Mouse (Mus musculus) left cerebral cortex, adult 18-20 months (tissue): ENCODE measurements around the gene Dnajc11. TPM values are rescaled to one million over a fixed set of nuclear protein-coding genes. Genes with fewer than 3 reads are reported as not detected.

Source experiments
- DNase-seq, 2 experiments: peaks; one replicate each; pipeline ENCODE4 v3.0.0; 2021 to 2022; ENCODE audit warnings: low spot score in 2 of 2, mixed read lengths in 1 of 2
- total RNA-seq, 2 experiments: library from RNA; stranded (reverse); gene quantifications; 2 replicates each; pipeline ENCODE4 v1.2.3; 2021

The Dnajc11 gene
- total RNA-seq, 2 experiments from 2014 or later, result 58.6 to 61.5 TPM

DNA sequence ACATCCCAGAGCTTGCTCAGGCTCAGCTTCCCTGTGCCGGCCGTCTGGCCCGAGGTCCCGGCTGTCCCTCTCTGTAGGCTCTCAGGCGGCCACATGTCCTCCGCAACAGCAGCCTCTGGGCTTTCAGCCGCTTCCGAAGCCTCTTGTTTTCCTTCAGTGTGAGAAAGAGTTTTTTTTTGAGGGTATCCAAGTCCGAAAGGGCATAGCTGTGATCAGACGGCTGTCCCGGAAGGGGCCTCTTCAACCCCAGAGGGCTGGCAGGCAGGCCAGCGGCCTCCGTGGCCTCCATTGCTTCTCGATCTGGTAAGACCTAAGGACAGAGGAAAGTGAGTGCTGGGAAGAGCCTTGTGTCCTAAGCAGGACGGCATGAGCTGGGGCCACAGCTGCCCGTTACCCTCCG is 49.6 kb downstream of the Dnajc11 start:
- DNase-seq, result no peak

DNA sequence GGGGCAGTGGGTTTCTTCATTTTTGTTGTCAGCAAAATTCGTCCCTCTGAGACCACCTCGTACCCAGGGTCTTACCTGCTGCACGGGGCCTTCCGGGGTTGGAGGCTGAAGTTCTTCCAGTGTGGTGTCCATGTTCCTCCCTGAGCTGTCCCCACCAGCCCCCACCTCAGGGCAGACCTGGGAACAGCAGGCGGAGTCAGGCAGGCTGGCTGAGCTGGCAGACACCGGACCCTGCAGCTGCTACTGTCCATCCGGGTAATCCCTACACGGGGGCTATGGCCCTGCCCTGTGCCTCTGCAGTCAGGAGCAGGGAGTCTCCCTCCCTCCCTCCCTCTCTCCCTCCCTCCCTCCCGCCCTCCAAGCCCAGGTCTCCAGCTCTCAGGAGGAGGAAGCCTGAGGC is 50.1 kb downstream of the Dnajc11 start:
- no peak for DNase-seq

DNA sequence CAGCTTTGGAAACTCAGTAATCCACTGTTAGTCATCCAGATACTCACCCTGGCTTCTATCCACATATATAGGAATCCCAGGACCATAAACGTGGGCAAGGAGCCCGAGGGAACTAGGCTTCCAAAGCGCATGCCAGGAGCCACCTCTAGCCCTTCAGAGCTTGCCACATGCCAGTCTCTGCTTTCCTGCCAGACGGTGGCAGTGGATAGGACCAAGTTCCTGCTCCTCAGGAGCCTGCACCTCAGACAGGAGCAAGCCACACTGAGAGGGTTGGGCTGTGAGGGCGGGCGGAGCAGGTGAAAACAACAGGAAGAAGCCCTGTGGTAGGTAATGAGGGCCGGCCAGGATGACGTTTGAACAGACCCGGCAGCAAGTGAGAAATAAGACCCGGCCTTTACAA is 52.4 kb downstream of the Dnajc11 start:
- DNase-seq, result no peak

- DNase-seq, result no peak
These were observed 53.2 kb downstream of the Dnajc11 start for GRCm38 (mm10) chr4:151986650-151987049.

DNA sequence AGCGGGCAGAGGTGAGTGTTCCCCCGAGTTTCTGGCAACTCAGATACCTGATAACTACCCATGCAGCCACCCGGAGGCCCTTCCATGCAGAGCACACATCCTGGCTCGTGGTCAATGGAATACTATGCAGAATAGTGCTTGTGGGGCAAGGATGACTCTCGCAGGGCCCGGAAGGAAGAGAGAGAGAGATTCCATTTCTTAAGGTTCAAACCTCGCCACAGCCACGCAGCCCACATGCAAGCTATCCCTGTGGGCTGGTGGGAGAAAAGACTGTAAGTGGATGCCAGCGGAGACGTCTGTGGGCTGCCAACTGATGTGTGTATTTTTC is 54.5 kb downstream of the Dnajc11 start:
- DNase-seq, result no peak

DNA sequence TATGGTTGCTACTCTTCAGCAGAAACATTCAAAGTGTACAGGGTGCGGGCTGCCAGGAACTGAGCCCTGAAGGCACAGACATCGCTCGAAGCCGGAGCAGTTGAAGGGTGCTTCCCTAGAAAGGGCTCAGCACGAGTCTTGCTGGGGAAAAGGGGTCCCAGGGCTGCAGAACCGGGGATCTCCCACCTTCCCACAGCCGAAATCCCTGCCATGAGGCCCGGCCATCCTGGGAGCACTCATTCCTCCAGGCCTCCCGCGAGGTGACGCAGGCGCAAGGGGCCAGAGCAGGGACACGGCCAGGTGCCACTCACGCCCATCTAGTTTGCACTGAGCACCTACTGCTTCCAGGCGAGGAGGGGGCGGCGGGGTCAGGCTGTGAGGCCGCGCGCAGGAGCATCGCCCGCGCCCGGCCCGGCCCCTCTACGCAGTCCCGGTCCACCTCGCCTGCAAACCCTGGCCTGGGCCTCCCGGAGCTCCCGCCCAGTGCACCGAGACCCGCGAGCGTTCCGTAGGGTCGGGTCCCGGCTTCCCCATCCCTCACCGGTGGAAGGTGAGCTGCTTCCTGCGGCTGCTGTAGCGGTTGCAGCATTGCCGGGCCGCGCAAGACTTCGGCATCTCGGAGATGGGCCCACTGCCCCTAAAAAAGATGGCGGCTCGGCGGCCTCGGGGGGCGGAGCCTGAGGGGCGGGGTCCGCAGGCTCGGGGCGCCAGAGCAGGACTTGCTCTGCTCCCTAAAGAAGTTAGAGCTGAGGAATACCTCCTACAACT is 55.0 kb downstream of the Dnajc11 start, which contains the start of gene Thap3:
TSS of gene Thap3 (minus strand) at position 656 of the 768 bp plus-strand sequence.
- peak; percentile 78 to 85 for DNase-seq

GRCm38 (mm10) chr4:151989110-151989488 is 55.6 kb downstream of the Dnajc11 start:
- no peak for DNase-seq

DNA sequence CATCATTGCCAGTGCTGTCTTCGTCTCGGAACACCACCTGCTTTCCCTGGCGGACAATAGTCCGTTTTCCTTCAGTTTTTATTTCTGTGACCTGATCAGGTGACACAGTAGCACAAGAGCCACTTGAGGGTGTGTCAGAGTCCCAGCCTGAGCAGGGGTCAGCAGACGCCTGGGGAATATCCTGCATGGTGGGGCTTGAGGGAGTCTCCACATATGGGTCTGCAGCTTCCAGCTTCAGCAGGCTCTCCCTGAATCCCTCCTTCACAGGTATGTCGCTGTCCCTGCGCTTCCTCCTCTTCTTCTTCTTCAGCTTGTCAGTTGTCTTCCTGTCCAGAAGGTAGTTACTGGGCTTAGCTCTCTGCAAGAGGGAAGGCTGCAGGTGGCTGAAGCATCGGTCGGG is 58.6 kb downstream of the Dnajc11 start:
- no peak for DNase-seq

GRCm38 (mm10) chr4:151993035-151993434 is 59.5 kb downstream of the Dnajc11 start:
- no peak for DNase-seq

DNA sequence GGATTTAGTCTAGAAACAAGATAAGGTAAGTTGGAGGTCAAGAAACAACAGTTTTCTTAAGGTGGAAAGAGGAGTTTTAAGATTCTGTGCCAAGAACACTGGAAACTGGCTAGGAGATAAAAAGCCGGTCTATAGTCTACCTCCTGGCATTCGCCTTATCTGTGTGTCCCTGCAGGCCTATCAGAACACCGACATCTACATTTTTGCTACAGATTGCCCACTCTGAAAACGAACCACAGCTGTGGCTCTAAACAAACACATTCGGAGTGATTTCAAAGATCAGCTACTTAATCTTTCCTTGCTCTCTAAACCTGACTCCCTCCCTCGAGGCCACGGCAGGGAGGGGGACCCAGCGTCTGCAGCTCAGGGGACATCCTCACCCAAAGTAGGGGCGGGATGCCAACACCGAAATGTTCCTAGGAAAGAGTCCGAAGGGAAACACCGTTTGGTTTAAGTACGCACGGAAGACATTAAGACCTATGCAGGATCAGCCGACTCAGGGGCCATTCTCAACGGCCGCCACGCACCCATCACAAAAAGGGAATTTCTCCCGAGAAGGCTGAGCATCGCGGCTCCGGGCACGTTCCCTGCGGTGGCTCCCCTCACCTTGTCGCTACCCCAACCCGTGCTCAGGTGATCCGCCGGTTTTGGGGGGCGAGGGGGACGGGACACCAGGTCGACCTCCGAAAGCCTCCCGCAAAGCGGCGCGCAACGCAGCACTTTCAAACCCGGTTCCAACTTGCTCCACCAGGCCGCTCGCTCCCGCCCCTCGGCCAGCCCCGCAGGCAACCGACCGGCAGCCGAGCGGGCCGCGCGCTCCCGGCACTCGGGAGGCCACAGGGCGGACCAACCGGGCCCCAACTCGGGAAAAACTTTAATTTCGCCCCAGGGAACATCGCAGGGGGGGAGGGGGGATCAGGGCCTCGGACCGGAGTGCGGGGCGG is 61.0 kb downstream of the Dnajc11 start:
- DNase-seq, result no peak

DNA sequence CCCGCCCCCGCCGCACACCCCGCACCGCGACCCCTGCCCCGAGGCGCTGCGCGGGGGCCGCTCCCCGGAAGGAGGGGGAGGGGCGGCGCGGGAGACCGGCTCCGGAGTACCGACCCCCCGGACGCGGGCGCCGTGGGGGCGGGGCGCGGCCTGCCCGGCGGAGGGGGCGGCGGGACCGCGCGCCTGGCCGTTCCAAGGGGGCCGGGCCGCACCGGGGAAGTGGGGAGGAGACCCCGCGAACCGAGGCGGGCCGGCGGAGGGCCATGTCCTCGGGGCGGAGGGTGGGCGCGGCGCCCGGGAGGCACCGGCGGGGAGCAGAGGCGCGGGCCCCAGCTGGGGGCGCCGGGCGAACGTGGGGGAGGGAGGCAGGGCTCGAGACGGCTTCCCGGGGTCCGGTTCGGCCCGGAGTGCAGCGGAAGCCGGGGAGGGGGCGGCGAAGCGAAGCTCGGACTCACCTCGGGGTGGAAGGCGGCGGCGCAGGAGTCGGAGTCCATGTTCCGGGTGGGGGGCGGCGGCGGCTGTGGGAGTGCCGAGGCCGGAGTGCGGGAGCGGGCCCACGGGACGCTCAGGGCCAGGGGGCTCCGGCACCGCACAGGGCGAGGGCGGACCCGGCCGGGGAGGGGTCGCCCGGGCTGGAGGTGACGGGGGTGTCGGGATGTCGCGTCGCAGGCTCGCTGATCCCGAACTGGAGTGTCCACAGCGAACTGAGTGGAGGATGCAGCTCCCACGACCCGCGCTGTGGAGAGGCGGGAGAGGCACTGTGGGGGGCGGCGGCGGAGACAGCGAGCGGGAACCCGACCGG is 62.1 kb downstream of the Dnajc11 start:
- DNase-seq, result no peak

- peak; percentile 99 for DNase-seq
These were observed 62.9 kb downstream of the Dnajc11 start, which contains the start of gene Phf13 for GRCm38 (mm10) chr4:151996173-151996950. Phf13 (minus strand) TSS chr4:151996258.

DNA sequence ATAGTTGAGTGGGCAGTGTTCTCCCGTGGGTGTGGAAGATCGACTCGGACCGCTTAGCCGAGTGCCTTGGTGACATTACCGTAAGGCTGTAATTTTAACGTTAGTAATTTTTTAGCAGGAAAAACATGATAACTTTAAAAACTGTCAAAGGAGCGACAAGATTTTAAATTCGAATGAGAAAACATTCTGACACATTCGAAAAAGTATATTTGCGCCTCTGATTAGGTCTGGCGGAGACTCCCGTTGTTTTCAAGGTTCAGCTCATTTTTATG is 63.4 kb downstream of the Dnajc11 start:
- DNase-seq, result no peak

- no peak for DNase-seq
These were observed 64.2 kb downstream of the Dnajc11 start for GRCm38 (mm10) chr4:151997701-151998100.

DNA sequence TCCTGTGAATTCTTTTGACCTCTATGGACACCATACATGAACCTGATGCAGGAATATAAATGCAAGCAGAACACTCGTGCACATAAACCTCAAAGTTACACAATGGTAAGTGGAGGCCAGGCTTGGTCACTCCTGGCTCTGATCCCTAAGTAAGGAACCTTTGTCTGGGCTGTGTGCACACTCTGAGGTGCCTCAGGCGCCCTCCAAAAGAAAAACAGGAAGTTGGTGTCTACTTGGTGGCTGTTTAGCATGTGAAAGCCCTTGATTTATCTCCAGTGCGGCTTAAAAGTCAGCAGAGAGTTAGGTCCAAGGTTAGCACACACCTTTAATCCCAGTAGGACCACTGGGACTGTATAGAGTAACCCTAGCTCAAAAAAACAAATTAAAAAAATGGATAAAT is 66.0 kb downstream of the Dnajc11 start:
- no peak for DNase-seq

DNA sequence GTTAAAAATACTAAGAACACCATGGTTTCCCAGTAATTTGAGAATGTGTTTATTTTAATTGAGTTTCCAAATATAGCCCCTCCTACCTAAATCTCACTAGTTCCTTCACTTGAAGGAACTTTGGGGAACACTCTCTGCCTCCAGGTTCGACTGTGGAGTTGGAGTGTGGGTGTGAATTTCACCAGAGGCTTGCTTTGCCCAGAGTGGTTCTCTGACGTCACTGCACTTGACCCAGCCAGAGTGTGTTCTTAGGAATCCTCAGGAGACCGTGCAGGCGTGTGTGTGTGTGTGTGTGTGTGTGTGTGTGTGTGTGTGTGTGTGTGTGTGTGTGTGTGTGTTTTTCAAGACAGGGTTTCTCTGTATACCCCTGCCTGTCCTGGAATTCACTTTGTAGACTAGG is 67.4 kb downstream of the Dnajc11 start:
- DNase-seq, result no peak

GRCm38 (mm10) chr4:152001335-152001734 is 67.8 kb downstream of the Dnajc11 start:
- DNase-seq, result no peak

GRCm38 (mm10) chr4:152002063-152002462 is 68.6 kb downstream of the Dnajc11 start:
- no peak for DNase-seq

- no peak for DNase-seq
These were observed 72.6 kb downstream of the Dnajc11 start for GRCm38 (mm10) chr4:152006137-152006536.

DNA sequence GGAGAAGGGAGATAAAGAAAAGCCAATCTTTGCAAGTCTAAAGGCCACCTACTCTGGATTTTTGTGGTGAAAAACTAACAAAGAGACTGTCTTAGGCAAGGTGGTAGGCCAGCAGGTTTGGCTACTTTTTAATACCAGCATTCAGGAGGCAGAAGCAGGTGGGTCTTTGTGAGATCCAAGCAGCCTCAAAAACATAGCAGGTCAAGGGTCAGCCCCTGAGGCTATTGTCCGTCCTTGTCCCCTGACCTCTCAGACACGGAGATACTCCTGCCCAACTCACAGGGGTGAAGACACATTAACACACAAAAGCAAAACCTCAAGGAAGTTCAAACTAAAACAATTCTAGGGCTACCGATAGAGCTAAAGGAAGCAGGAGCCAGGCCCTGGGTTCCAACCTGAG is 73.3 kb downstream of the Dnajc11 start:
- no peak for DNase-seq
